Mouse (Mus musculus) urinary bladder, adult 2 months (tissue): ENCODE data around the gene Fstl4. TPM values are rescaled to one million over a fixed set of nuclear protein-coding genes. Genes with fewer than 3 reads are reported as not detected.

Experiments
- DNase-seq: peaks from one replicate; pipeline ENCODE4 v3.0.0; 2022; ENCODE audit warnings: low spot score
- polyA plus RNA-seq: library from polyadenylated mRNA; depleted of rRNA; stranded (reverse); fragments of >200 nt; gene quantifications from 2 replicates; pipeline ENCODE4 v1.2.3, GENCODE M21; 2012

Fstl4 gene
- polyA plus RNA-seq, 1 experiment: 0.50 TPM

- no peak for DNase-seq
Observed at GRCm38 (mm10) chr11:52767921-52768320, 3.5 kb downstream of the Fstl4 start.

GRCm38 (mm10) chr11:52773073-52773472, 8.6 kb downstream of the Fstl4 start:
- no peak for DNase-seq

- DNase-seq: no peak
Observed at GRCm38 (mm10) chr11:52775291-52775690, 10.9 kb downstream of the Fstl4 start.

GRCm38 (mm10) chr11:52782426-52782825, 18.0 kb downstream of the Fstl4 start:
- DNase-seq: no peak

- no peak for DNase-seq
Observed at GRCm38 (mm10) chr11:52794331-52794730, 29.9 kb downstream of the Fstl4 start.

GRCm38 (mm10) chr11:52809542-52809941, 45.1 kb downstream of the Fstl4 start:
- DNase-seq: no peak

- no peak for DNase-seq
Observed at GRCm38 (mm10) chr11:52816004-52816403, 51.6 kb downstream of the Fstl4 start.

GRCm38 (mm10) chr11:52820336-52820905, 56.0 kb downstream of the Fstl4 start:
- no peak for DNase-seq

- DNase-seq: no peak
Observed at GRCm38 (mm10) chr11:52826591-52826990, 62.2 kb downstream of the Fstl4 start.

GRCm38 (mm10) chr11:52831631-52832310, 67.3 kb downstream of the Fstl4 start:
- DNase-seq: no peak

GRCm38 (mm10) chr11:52832311-52832675, 67.9 kb downstream of the Fstl4 start:
- no peak for DNase-seq

- no peak for DNase-seq
Observed at GRCm38 (mm10) chr11:52848691-52849090, 84.3 kb downstream of the Fstl4 start.

GRCm38 (mm10) chr11:52850071-52850470, 85.6 kb downstream of the Fstl4 start:
- DNase-seq: no peak

- no peak for DNase-seq
Observed at GRCm38 (mm10) chr11:52872846-52873512, 108.5 kb downstream of the Fstl4 start.

- DNase-seq: no peak
Observed at GRCm38 (mm10) chr11:52875916-52876765, 111.7 kb downstream of the Fstl4 start.

GRCm38 (mm10) chr11:52877662-52878061, 113.2 kb downstream of the Fstl4 start:
- no peak for DNase-seq

GRCm38 (mm10) chr11:52879958-52880357, 115.5 kb downstream of the Fstl4 start:
- DNase-seq: no peak

GRCm38 (mm10) chr11:52886559-52887303, 122.3 kb downstream of the Fstl4 start:
- no peak for DNase-seq

GRCm38 (mm10) chr11:52888150-52888549, 123.7 kb downstream of the Fstl4 start:
- DNase-seq: no peak

GRCm38 (mm10) chr11:52889527-52889926, 125.1 kb downstream of the Fstl4 start:
- DNase-seq: no peak

GRCm38 (mm10) chr11:52890156-52890555, 125.7 kb downstream of the Fstl4 start:
- no peak for DNase-seq

GRCm38 (mm10) chr11:52904101-52904500, 139.7 kb downstream of the Fstl4 start:
- no peak for DNase-seq
